Mouse (Mus musculus): ENCODE measurements around the gene Chn1. TPM values are rescaled to one million over a fixed set of nuclear protein-coding genes. Genes with fewer than 3 reads are reported as not detected.

Gene Chn1
- total and polyA plus RNA-seq, 3 experiments = 5.0 to 14.1 TPM; not detected in 1

- Histone ChIP-seq H3K27ac (ENCODE audit: control insufficient read depth, low read depth, low read length) (no peak overlapping the region), H3K4me1 (ENCODE audit: control insufficient read depth in 1 of 2, insufficient read depth in 2 of 2, low read length in 2 of 2) (peaks cover 4 to 29% of the 10 kb centered on the region in 2 experiments; a peak in 3 of 4 replicates), H3K36me3 (ENCODE audit: control insufficient read depth in 1 of 2, insufficient read depth in 2 of 2, low read length in 2 of 2) (peaks cover 0 to 20% of the 10 kb centered on the region in 2 experiments; a peak in 2 of 4 replicates), H3K79me2 (ENCODE audit: control insufficient read depth, insufficient read depth, low read length, poor library complexity) (no peaks in the 10 kb centered on the region), H3K4me3 (ENCODE audit: control insufficient read depth in 1 of 2, insufficient read depth in 1 of 2, low read depth in 2 of 2, low read length in 2 of 2) (peak overlapping the region in 1 of 2 experiments; percentile 73; a peak in 1 of 4 replicates), H3K27me3 (ENCODE audit: control insufficient read depth in 1 of 2, insufficient read depth in 2 of 2, low read length in 2 of 2) (no peaks in the 10 kb centered on the region), H3K9ac (ENCODE audit: control insufficient read depth, low read depth, low read length, poor library complexity, severe bottlenecking) (no peak overlapping the region), H3K9me3 (replicated peaks; ENCODE audit: insufficient read depth, low read length) (no peaks in the 10 kb centered on the region)
- TF ChIP-seq ZKSCAN1 (IDR thresholded peaks at IDR 0.05; ENCODE audit: low read depth, low read length) = no peak
- no peak for TF ChIP-seq ETS1 (IDR thresholded peaks at IDR 0.05; ENCODE audit: low read depth, low read length)
- no peak for TF ChIP-seq EP300 (IDR thresholded peaks at IDR 0.05; ENCODE audit: low read depth in 1 of 2, low read length in 2 of 2)
- peak; percentile 29 for DNase-seq (ENCODE audit: low read depth, low spot score)
These were observed 177.4 kb downstream of the Chn1 start for GRCm38 (mm10) chr2:73597772-73598171.

GRCm38 (mm10) chr2:73596786-73597185, 178.4 kb downstream of the Chn1 start:
- DNase-seq (ENCODE audit: low read depth, low spot score) = peak; percentile 58
- Histone ChIP-seq H3K4me1 (ENCODE audit: control insufficient read depth in 1 of 2, insufficient read depth in 2 of 2, low read length in 2 of 2) (peaks cover 4 to 29% of the 10 kb centered on the region in 2 experiments; a peak in 3 of 4 replicates), H3K36me3 (ENCODE audit: control insufficient read depth in 1 of 2, insufficient read depth in 2 of 2, low read length in 2 of 2) (peaks cover 0 to 20% of the 10 kb centered on the region in 2 experiments; a peak in 2 of 4 replicates), H3K27me3 (ENCODE audit: control insufficient read depth in 1 of 2, insufficient read depth in 2 of 2, low read length in 2 of 2) (no peaks in the 10 kb centered on the region), H3K4me3 (ENCODE audit: control insufficient read depth in 1 of 2, insufficient read depth in 1 of 2, low read depth in 2 of 2, low read length in 2 of 2) (peak overlapping the region; percentile 54 to 73), H3K27ac (ENCODE audit: control insufficient read depth, low read depth, low read length) (no peak overlapping the region), H3K9me3 (replicated peaks; ENCODE audit: insufficient read depth, low read length) (no peaks in the 10 kb centered on the region), H3K79me2 (ENCODE audit: control insufficient read depth, insufficient read depth, low read length, poor library complexity) (no peaks in the 10 kb centered on the region), H3K9ac (ENCODE audit: control insufficient read depth, low read depth, low read length, poor library complexity, severe bottlenecking) (peak overlapping the region; percentile 58)
- TF ChIP-seq MYB (IDR thresholded peaks at IDR 0.05; ENCODE audit: low read depth, low read length) (no peak), E2F4 (IDR thresholded peaks at IDR 0.05; ENCODE audit: borderline replicate concordance, low read depth, low read length) (no peak), GATA1 (IDR thresholded peaks at IDR 0.05; ENCODE audit: low read depth, low read length) (no peak), TBP (IDR thresholded peaks at IDR 0.05; ENCODE audit: low read depth, low read length) (no peak), POLR2AphosphoS2 (IDR thresholded peaks at IDR 0.05; ENCODE audit: low read length) (no peak), EP300 (IDR thresholded peaks at IDR 0.05; ENCODE audit: low read depth in 1 of 2, low read length in 2 of 2) (no peak), ZKSCAN1 (IDR thresholded peaks at IDR 0.05; ENCODE audit: low read depth, low read length) (no peak), POLR2A (IDR thresholded peaks at IDR 0.05; ENCODE audit: control insufficient read depth in 1 of 2, insufficient read depth in 1 of 2, low read depth in 1 of 2, low read length in 2 of 2, poor library complexity in 1 of 2) (no peak), NRF1 (IDR thresholded peaks at IDR 0.05; ENCODE audit: insufficient read depth, low read depth, low read length, poor library complexity, severe bottlenecking) (no peak), JUND (IDR thresholded peaks at IDR 0.05; ENCODE audit: low read depth, low read length) (no peak), CHD2 (IDR thresholded peaks at IDR 0.05; ENCODE audit: low read length) (no peak), ZC3H11A (IDR thresholded peaks at IDR 0.05; ENCODE audit: low read depth, low read length) (no peak), MAX (IDR thresholded peaks at IDR 0.05; ENCODE audit: low read length) (no peak), TAL1 (IDR thresholded peaks at IDR 0.05; ENCODE audit: low read length) (no peak)

- Histone ChIP-seq H3K9me3 (replicated peaks; ENCODE audit: insufficient read depth, low read length) (no peaks in the 10 kb centered on the region), H3K4me3 (ENCODE audit: control insufficient read depth in 1 of 2, insufficient read depth in 1 of 2, low read depth in 2 of 2, low read length in 2 of 2) (peak overlapping the region; percentile 54 to 73), H3K79me2 (ENCODE audit: control insufficient read depth, insufficient read depth, low read length, poor library complexity) (no peaks in the 10 kb centered on the region), H3K4me1 (ENCODE audit: control insufficient read depth in 1 of 2, insufficient read depth in 2 of 2, low read length in 2 of 2) (peaks cover 4 to 29% of the 10 kb centered on the region in 2 experiments; a peak in 3 of 4 replicates), H3K9ac (ENCODE audit: control insufficient read depth, low read depth, low read length, poor library complexity, severe bottlenecking) (peak overlapping the region; percentile 58; the same call in 1 of the 2 replicates), H3K27ac (ENCODE audit: control insufficient read depth, low read depth, low read length) (no peak overlapping the region), H3K36me3 (ENCODE audit: control insufficient read depth in 1 of 2, insufficient read depth in 2 of 2, low read length in 2 of 2) (peaks cover 0 to 20% of the 10 kb centered on the region in 2 experiments; a peak in 2 of 4 replicates), H3K27me3 (ENCODE audit: control insufficient read depth in 1 of 2, insufficient read depth in 2 of 2, low read length in 2 of 2) (no peaks in the 10 kb centered on the region)
- TF ChIP-seq USF2 (IDR thresholded peaks at IDR 0.05; ENCODE audit: borderline replicate concordance in 1 of 2, insufficient read depth in 1 of 2, low read depth in 1 of 2, low read length in 2 of 2) = no peak
- no peak for TF ChIP-seq SMC3 (IDR thresholded peaks at IDR 0.05; ENCODE audit: low read depth, low read length)
- no peak for TF ChIP-seq KAT2A (conservative IDR thresholded peaks at IDR 0.05; ENCODE audit: low read depth, low read length)
- TF ChIP-seq JUND (IDR thresholded peaks at IDR 0.05; ENCODE audit: low read depth, low read length) = no peak
- TF ChIP-seq EP300 (IDR thresholded peaks at IDR 0.05; ENCODE audit: low read depth in 1 of 2, low read length in 2 of 2) = no peak
- TF ChIP-seq TAL1 (IDR thresholded peaks at IDR 0.05; ENCODE audit: low read length) = no peak
- no peak for TF ChIP-seq POLR2AphosphoS2 (IDR thresholded peaks at IDR 0.05; ENCODE audit: low read length)
- TF ChIP-seq MAZ (IDR thresholded peaks at IDR 0.05; ENCODE audit: low read depth, low read length) = no peak
- no peak for TF ChIP-seq NRF1 (IDR thresholded peaks at IDR 0.05; ENCODE audit: insufficient read depth, low read depth, low read length, poor library complexity, severe bottlenecking)
- no peak for TF ChIP-seq MXI1 (IDR thresholded peaks at IDR 0.05; ENCODE audit: low read depth, low read length)
- no peak for TF ChIP-seq MAX (IDR thresholded peaks at IDR 0.05; ENCODE audit: low read length)
- TF ChIP-seq TCF12 (IDR thresholded peaks at IDR 0.05; ENCODE audit: low read depth, low read length) = no peak
- TF ChIP-seq E2F4 (IDR thresholded peaks at IDR 0.05; ENCODE audit: borderline replicate concordance, low read depth, low read length) = no peak
- TF ChIP-seq POLR2A (IDR thresholded peaks at IDR 0.05; ENCODE audit: control insufficient read depth in 1 of 2, insufficient read depth in 1 of 2, low read depth in 1 of 2, low read length in 2 of 2, poor library complexity in 1 of 2) = no peak
- TF ChIP-seq POLR2AphosphoS5 (IDR thresholded peaks at IDR 0.05; ENCODE audit: borderline replicate concordance, low read depth, low read length) = no peak
- no peak for TF ChIP-seq GABPA (IDR thresholded peaks at IDR 0.05; ENCODE audit: low read depth, low read length)
- DNase-seq (ENCODE audit: low read depth, low spot score) = peak; percentile 9
These were observed 178.8 kb downstream of the Chn1 start for GRCm38 (mm10) chr2:73596326-73596725.

Data from MEL (cell line).